Mouse (Mus musculus): ENCODE data around the gene Hist1h3e. TPM values are rescaled to one million over a fixed set of nuclear protein-coding genes. Genes with fewer than 3 reads are reported as not detected.

Hist1h3e gene
- polyA plus RNA-seq, 1 experiment: 1.5 TPM

DNA sequence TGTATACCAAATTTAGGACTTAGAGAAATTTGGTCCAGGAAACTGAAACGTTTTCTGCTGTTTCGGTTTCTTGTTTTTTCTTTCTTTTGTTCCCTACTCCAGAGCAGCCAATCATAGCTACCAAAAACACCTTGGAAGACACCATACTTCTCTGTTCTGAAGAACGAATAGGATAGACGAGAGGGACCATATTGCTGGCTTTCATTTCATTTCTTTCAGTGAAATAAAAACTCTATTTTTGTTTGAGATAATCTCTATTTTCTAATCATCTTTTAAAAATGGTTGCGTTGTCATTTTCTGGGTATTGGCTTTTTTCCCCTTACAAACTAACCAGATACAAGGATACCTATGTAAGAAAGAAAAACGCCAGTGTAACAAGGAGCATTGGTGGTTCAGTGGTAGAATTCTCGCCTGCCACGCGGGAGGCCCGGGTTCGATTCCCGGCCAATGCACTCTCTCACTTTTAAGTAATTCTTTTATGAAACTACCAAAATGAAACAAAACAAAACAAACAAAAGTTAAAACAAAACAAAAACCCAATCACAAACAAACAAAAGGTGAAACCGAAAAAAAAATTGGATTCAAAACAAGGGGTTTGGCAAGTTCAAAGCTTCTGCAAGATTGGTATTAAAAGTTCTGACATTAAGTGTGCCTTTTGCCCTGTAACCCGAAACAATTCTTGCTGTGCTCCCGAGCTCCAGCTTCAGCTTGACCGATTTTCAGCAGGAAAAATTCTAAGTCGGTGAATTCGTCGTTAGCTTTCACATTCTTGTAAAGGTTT lies 45.2 kb downstream of the Hist1h3e start:
- Histone ChIP-seq H3K27me3 (ENCODE audit: control insufficient read depth, insufficient read depth, low read length) (no peaks in the 10 kb centered on the region), H3K27ac (ENCODE audit: insufficient read depth, low read length) (no peak overlapping the region), H3K4me1 (ENCODE audit: control insufficient read depth, insufficient read depth, low read length) (no peaks in the 10 kb centered on the region), H3K4me3 (replicated peaks; ENCODE audit: insufficient read depth, low read depth, low read length) (peak overlapping the region; percentile 63)
- WGBS: under 1% methylated on average over 19 of the region's 19 CpGs
- DNase-seq: peak; percentile 74 to 82
- TF ChIP-seq POLR2A (IDR thresholded peaks at IDR 0.05; ENCODE audit: borderline replicate concordance, insufficient read depth, low read length) (no peak), CTCF (IDR thresholded peaks at IDR 0.05; ENCODE audit: borderline replicate concordance, insufficient read depth, low read depth, low read length) (no peak)

DNA sequence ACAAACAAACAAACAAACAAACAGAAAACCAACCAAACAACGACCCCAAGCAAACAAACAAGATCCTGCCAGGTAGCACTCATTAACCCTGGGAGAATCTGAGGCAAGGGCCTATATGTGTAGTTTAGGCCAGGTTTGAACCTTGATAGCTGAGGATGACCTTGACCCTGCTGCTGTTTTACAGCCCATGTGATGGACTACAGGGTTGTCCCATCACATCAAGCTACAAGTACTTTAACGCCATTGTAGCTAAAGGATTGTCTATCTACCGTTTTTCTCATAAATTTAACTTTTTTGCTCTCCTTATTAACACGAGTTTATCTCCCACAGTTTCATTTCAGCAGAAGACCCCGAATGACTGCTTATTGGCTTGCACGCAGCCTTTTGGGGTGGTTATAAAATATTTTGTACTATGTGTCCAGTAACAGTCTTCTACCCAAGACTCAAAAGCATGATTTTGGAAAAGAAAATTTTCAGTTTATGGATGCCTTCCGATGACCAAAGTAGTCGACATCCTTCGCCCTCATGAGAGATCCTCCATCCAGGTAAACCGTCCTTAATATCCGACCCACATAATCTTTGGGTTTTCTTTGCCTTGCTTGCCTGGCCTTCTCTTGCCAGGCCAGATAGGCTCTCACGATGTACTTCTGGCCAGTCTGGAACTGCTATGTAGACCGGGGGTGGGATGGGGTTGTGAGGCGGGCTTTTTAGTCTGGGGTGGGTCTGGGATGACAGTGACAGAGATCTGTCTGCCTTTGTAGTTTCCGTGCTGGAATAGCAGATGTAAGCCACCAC lies 46.1 kb downstream of the Hist1h3e start:
- no peaks in the 10 kb centered on the region for H3K4me1 ChIP-seq (ENCODE audit: control insufficient read depth, insufficient read depth, low read length)
- 56% methylated on average over 15 of the region's 15 CpGs for WGBS
- TF ChIP-seq CTCF (IDR thresholded peaks at IDR 0.05; ENCODE audit: borderline replicate concordance, insufficient read depth, low read depth, low read length) (no peak), POLR2A (IDR thresholded peaks at IDR 0.05; ENCODE audit: borderline replicate concordance, insufficient read depth, low read length) (no peak)
- no peak overlapping the region for H3K27ac ChIP-seq (ENCODE audit: insufficient read depth, low read length)
- no peak for DNase-seq
- peak overlapping the region; percentile 38 for H3K4me3 ChIP-seq (replicated peaks; ENCODE audit: insufficient read depth, low read depth, low read length)
- H3K27me3 ChIP-seq (ENCODE audit: control insufficient read depth, insufficient read depth, low read length): no peaks in the 10 kb centered on the region

DNA sequence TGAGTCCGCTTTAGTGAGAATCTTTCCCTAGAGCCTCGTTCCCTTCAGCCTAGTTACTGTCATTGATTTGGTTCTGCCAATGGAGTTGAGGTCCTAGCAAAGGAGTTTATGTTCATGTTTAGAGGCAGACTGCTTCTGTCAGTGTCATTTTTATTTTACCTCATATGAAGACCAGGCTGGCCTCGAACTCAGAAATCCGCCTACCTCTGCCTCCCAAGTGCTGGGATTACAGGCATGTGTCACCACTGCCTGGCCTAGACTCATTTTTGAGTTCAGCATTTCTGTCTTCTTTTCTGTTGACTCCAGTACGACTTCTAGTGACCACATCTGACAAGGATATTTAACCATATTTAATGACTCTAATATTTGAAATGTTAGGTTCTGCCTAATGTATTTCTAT lies 46.9 kb downstream of the Hist1h3e start:
- Histone ChIP-seq H3K27me3 (ENCODE audit: control insufficient read depth, insufficient read depth, low read length) (no peaks in the 10 kb centered on the region), H3K27ac (ENCODE audit: insufficient read depth, low read length) (no peak overlapping the region), H3K4me3 (replicated peaks; ENCODE audit: insufficient read depth, low read depth, low read length) (no peak overlapping the region), H3K4me1 (ENCODE audit: control insufficient read depth, insufficient read depth, low read length) (no peaks in the 10 kb centered on the region)
- no peak for TF ChIP-seq POLR2A (IDR thresholded peaks at IDR 0.05; ENCODE audit: borderline replicate concordance, insufficient read depth, low read length)
- TF ChIP-seq CTCF (IDR thresholded peaks at IDR 0.05; ENCODE audit: borderline replicate concordance, insufficient read depth, low read depth, low read length): no peak
- WGBS: 85% methylated on average over 5 of the region's 5 CpGs
- DNase-seq: no peak

DNA sequence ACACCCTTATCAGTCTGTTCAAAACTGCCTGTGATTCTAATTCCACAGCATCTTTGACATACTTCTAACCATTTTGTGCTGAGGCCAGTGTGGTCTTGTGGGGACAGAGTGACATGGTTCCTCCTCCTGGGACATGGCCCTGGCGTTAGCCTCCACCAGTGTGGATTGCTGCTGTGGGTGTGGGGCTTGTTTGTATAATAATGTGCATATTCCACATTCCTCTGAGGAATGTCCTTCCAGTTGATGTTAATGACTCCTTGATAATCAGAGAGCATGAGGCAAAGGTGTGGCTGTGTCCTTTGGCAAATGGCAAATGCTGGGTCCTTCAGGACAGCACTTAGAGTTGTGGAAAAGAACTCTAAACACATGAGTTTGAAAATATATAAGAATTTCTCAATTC lies 48.7 kb downstream of the Hist1h3e start:
- TF ChIP-seq CTCF (IDR thresholded peaks at IDR 0.05; ENCODE audit: borderline replicate concordance, insufficient read depth, low read depth, low read length): no peak
- TF ChIP-seq POLR2A (IDR thresholded peaks at IDR 0.05; ENCODE audit: borderline replicate concordance, insufficient read depth, low read length): no peak
- H3K27me3 ChIP-seq (ENCODE audit: control insufficient read depth, insufficient read depth, low read length): no peaks in the 10 kb centered on the region
- DNase-seq: no peak
- no peak overlapping the region for H3K4me3 ChIP-seq (replicated peaks; ENCODE audit: insufficient read depth, low read depth, low read length)
- H3K27ac ChIP-seq (ENCODE audit: insufficient read depth, low read length): no peak overlapping the region
- H3K4me1 ChIP-seq (ENCODE audit: control insufficient read depth, insufficient read depth, low read length): no peaks in the 10 kb centered on the region
- WGBS: 93% methylated on average over 1 of the region's 1 CpGs

Other genes starting within 250 kb of the Hist1h3e start
- 14.6 and 16.0 TPM in 2 replicates for gene Zfp322a, start 193.2 kb downstream of the Hist1h3e start, polyA plus RNA-seq (2012; rRNA removed)
- gene Abt1, start 138.5 kb downstream of the Hist1h3e start, polyA plus RNA-seq (2012; rRNA removed): 9.8 and 10.7 TPM in 2 replicates
- gene Btn1a1, start 96.5 kb downstream of the Hist1h3e start, polyA plus RNA-seq (2012; rRNA removed): 0.21 and 0.32 TPM in 2 replicates
- 0.20 and 0.21 TPM in 2 replicates for gene Btn2a2, start 73.5 kb downstream of the Hist1h3e start, polyA plus RNA-seq (2012; rRNA removed)
- gene Hist1h4h, start 31.3 kb downstream of the Hist1h3e start, polyA plus RNA-seq (2012; rRNA removed): 33.0 and 35.8 TPM in 2 replicates
- gene Hist1h2af, start 28.5 kb downstream of the Hist1h3e start, polyA plus RNA-seq (2012; rRNA removed): 0.60 and 2.4 TPM in 2 replicates
- gene Hist1h3g, start 26.9 kb downstream of the Hist1h3e start, polyA plus RNA-seq (2012; rRNA removed): 0.29 TPM in 1 of 2 replicates, not detected in the other
- 0.33 and 0.34 TPM in 2 replicates for gene Hist1h2bh, start 19.0 kb downstream of the Hist1h3e start, polyA plus RNA-seq (2012; rRNA removed)
- 0.32 and 0.33 TPM in 2 replicates for gene Hist1h3f, start 18.3 kb downstream of the Hist1h3e start, polyA plus RNA-seq (2012; rRNA removed)
- 4.7 and 7.0 TPM in 2 replicates for gene Hist1h4f, start 10.7 kb downstream of the Hist1h3e start, polyA plus RNA-seq (2012; rRNA removed)
- 0.05 and 0.14 TPM in 2 replicates for gene Hist1h1d, start 9.1 kb downstream of the Hist1h3e start, polyA plus RNA-seq (2012; rRNA removed)
- 0.33 and 0.60 TPM in 2 replicates for gene Hist1h2ae, start 8.9 kb upstream of the Hist1h3e start, polyA plus RNA-seq (2012; rRNA removed)
- 7.3 and 9.3 TPM in 2 replicates for gene Hist1h2bg, start 9.0 kb upstream of the Hist1h3e start, polyA plus RNA-seq (2012; rRNA removed)
- gene Hist1h2bf, start 11.8 kb upstream of the Hist1h3e start, polyA plus RNA-seq (2012; rRNA removed): 0.65 and 0.98 TPM in 2 replicates
- 1.2 and 1.9 TPM in 2 replicates for gene Hist1h2ad, start 12.0 kb upstream of the Hist1h3e start, polyA plus RNA-seq (2012; rRNA removed)
- 2.0 and 2.8 TPM in 2 replicates for gene Hist1h3d, start 13.4 kb upstream of the Hist1h3e start, polyA plus RNA-seq (2012; rRNA removed)
- gene Hist1h4d, start 19.2 kb upstream of the Hist1h3e start, polyA plus RNA-seq (2012; rRNA removed): 5.8 and 8.0 TPM in 2 replicates
- 4.2 and 5.5 TPM in 2 replicates for gene Hist1h2be, start 58.8 kb upstream of the Hist1h3e start, polyA plus RNA-seq (2012; rRNA removed)
- gene Hist1h1e, start 60.2 kb upstream of the Hist1h3e start, polyA plus RNA-seq (2012; rRNA removed): 4.1 and 6.1 TPM in 2 replicates
- 0.85 and 1.1 TPM in 2 replicates for gene Hist1h2ac, start 121.6 kb upstream of the Hist1h3e start, polyA plus RNA-seq (2012; rRNA removed)
- gene Hist1h2bc, start 121.8 kb upstream of the Hist1h3e start, polyA plus RNA-seq (2012; rRNA removed): 109 and 119 TPM in 2 replicates
- gene Hist1h1t, start 133.4 kb upstream of the Hist1h3e start, polyA plus RNA-seq (2012; rRNA removed): not detected in 2 replicates
- gene Hist1h4c, start 136.1 kb upstream of the Hist1h3e start, polyA plus RNA-seq (2012; rRNA removed): 5.8 and 9.1 TPM in 2 replicates
- gene Hfe, start 148.5 kb upstream of the Hist1h3e start, polyA plus RNA-seq (2012; rRNA removed): 6.2 and 7.1 TPM in 2 replicates
- gene Hist1h1c, start 176.4 kb upstream of the Hist1h3e start, polyA plus RNA-seq (2012; rRNA removed): 34.6 and 42.8 TPM in 2 replicates
- 0.23 and 0.30 TPM in 2 replicates for gene Hist1h3c, start 183.2 kb upstream of the Hist1h3e start, polyA plus RNA-seq (2012; rRNA removed)
- 0.56 and 0.97 TPM in 2 replicates for gene Hist1h2bb, start 184.4 kb upstream of the Hist1h3e start, polyA plus RNA-seq (2012; rRNA removed)
- 1.1 TPM in 1 of 2 replicates, not detected in the other for gene Hist1h2ab, start 188.8 kb upstream of the Hist1h3e start, polyA plus RNA-seq (2012; rRNA removed)
- gene Hist1h3b, start 189.9 kb upstream of the Hist1h3e start, polyA plus RNA-seq (2012; rRNA removed): 0.40 TPM in 1 of 2 replicates, not detected in the other
- gene Hist1h4b, start 194.6 kb upstream of the Hist1h3e start, polyA plus RNA-seq (2012; rRNA removed): 4.8 and 5.4 TPM in 2 replicates
- 3.5 and 4.7 TPM in 2 replicates for gene Hist1h4a, start 198.9 kb upstream of the Hist1h3e start, polyA plus RNA-seq (2012; rRNA removed)
- 0.43 and 1.2 TPM in 2 replicates for gene Hist1h3a, start 200.0 kb upstream of the Hist1h3e start, polyA plus RNA-seq (2012; rRNA removed)
- 0.52 TPM in 1 of 2 replicates, not detected in the other for gene Hist1h1a, start 201.3 kb upstream of the Hist1h3e start, polyA plus RNA-seq (2012; rRNA removed)
- 0.08 and 0.10 TPM in 2 replicates for gene Trim38, start 207.5 kb upstream of the Hist1h3e start, polyA plus RNA-seq (2012; rRNA removed)
- not detected in 2 replicates for gene Slc17a2, start 244.6 kb upstream of the Hist1h3e start, polyA plus RNA-seq (2012; rRNA removed)